In genomic region chr9:47608441-47608840, GRCm38 (mm10) we compare ENCODE assay signal across 19 mouse cellular contexts.
DNase-seq lines count a peak whose midpoint lies in the region; ATAC-seq and TF ChIP-seq lines count a peak whose summit lies in the region.
"Had no signal": no experiment of that assay in that cellular context is flagged by ENCODE, and none has a peak within 500 bp of the region (broad histone marks: within the 10 kb centered on the region; RNA-seq: fewer than 3 reads in every experiment).

No protein-coding gene starts in this region.

- 81% methylated on average over 7 of the region's 7 CpGs for WGBS in forebrain, postnatal 0 days
- 80% methylated on average over 7 of the region's 7 CpGs for WGBS in forebrain, embryonic 16.5 days
- 48% methylated on average over 7 of the region's 7 CpGs for WGBS in lung, embryonic 15.5 days
- 61% methylated on average over 7 of the region's 7 CpGs for WGBS in stomach, embryonic 16.5 days

- no peaks in the 10 kb centered on the region for H3K9me3 ChIP-seq in forebrain, postnatal 0 days (ENCODE audit: low read length)
- no peaks in the 10 kb centered on the region for H3K9me3 ChIP-seq in forebrain, embryonic 16.5 days (ENCODE audit: control insufficient read depth, low read length)
- no peaks in the 10 kb centered on the region for H3K9me3 ChIP-seq in lung, embryonic 15.5 days
- no peaks in the 10 kb centered on the region for H3K9me3 ChIP-seq in stomach, embryonic 16.5 days (replicated peaks; ENCODE audit: control insufficient read depth, low read length)
- H3K9me3 ChIP-seq: embryonic facial prominence, embryonic 12.5 days; forebrain, embryonic 15.5 days; heart, embryonic 15.5 days had no signal

- H3K27me3 ChIP-seq in forebrain, postnatal 0 days (ENCODE audit: insufficient read depth, low read length) = no peaks in the 10 kb centered on the region
- H3K27me3 ChIP-seq in forebrain, embryonic 16.5 days (replicated peaks; ENCODE audit: control insufficient read depth, insufficient read depth, low read length) = no peaks in the 10 kb centered on the region
- no peaks in the 10 kb centered on the region for H3K27me3 ChIP-seq in lung, embryonic 15.5 days
- no peaks in the 10 kb centered on the region for H3K27me3 ChIP-seq in stomach, embryonic 16.5 days (ENCODE audit: control insufficient read depth, insufficient read depth, low read length)
- H3K27me3 ChIP-seq: embryonic facial prominence, embryonic 12.5 days; forebrain, embryonic 15.5 days; heart, embryonic 15.5 days; Patski had no signal

- no peak overlapping the region for H3K4me3 ChIP-seq in forebrain, postnatal 0 days (ENCODE audit: low read depth, low read length)
- no peak overlapping the region for H3K4me3 ChIP-seq in forebrain, embryonic 16.5 days (replicated peaks; ENCODE audit: low read length)
- no peak overlapping the region for H3K4me3 ChIP-seq in lung, embryonic 15.5 days
- no peak overlapping the region for H3K4me3 ChIP-seq in stomach, embryonic 16.5 days (replicated peaks; ENCODE audit: low read length)
- H3K4me3 ChIP-seq: embryonic facial prominence, embryonic 12.5 days; forebrain, embryonic 15.5 days; heart, adult 2 months; heart, embryonic 15.5 days had no signal

- TF ChIP-seq CTCF in forebrain, postnatal 0 days (IDR thresholded peaks at IDR 0.05; ENCODE audit: low read depth) = no peak

- no peaks in the 10 kb centered on the region for H3K36me3 ChIP-seq in forebrain, postnatal 0 days (ENCODE audit: insufficient read depth)
- H3K36me3 ChIP-seq in forebrain, embryonic 16.5 days (ENCODE audit: control insufficient read depth, insufficient read depth) = no peaks in the 10 kb centered on the region
- H3K36me3 ChIP-seq in lung, embryonic 15.5 days = no peaks in the 10 kb centered on the region
- H3K36me3 ChIP-seq in stomach, embryonic 16.5 days (ENCODE audit: control insufficient read depth, insufficient read depth, low read length) = no peaks in the 10 kb centered on the region
- H3K36me3 ChIP-seq: embryonic facial prominence, embryonic 12.5 days; forebrain, embryonic 15.5 days; heart, embryonic 15.5 days had no signal

- H3K9ac ChIP-seq in forebrain, postnatal 0 days = no peak overlapping the region
- no peak overlapping the region for H3K9ac ChIP-seq in forebrain, embryonic 16.5 days (replicated peaks; ENCODE audit: low read depth, low read length)
- H3K9ac ChIP-seq in lung, embryonic 15.5 days = no peak overlapping the region
- no peak overlapping the region for H3K9ac ChIP-seq in stomach, embryonic 16.5 days (ENCODE audit: low read length)
- H3K9ac ChIP-seq: embryonic facial prominence, embryonic 12.5 days; forebrain, embryonic 15.5 days; heart, embryonic 15.5 days had no signal

- H3K4me1 ChIP-seq in forebrain, postnatal 0 days (ENCODE audit: insufficient read depth) = peaks cover 24% of the 10 kb centered on the region
- H3K4me1 ChIP-seq in forebrain, embryonic 16.5 days (replicated peaks; ENCODE audit: control insufficient read depth, insufficient read depth, low read length) = peaks cover 46% of the 10 kb centered on the region
- H3K4me1 ChIP-seq in lung, embryonic 15.5 days = peaks cover 18% of the 10 kb centered on the region
- no peaks in the 10 kb centered on the region for H3K4me1 ChIP-seq in stomach, embryonic 16.5 days (ENCODE audit: control insufficient read depth, insufficient read depth, low read length)

- no peak for ATAC-seq in forebrain, postnatal 0 days
- ATAC-seq in forebrain, embryonic 16.5 days = no peak
- ATAC-seq in lung, embryonic 15.5 days (ENCODE audit: borderline replicate concordance, extremely low read depth, low FRiP score, low TSS enrichment) = peak; percentile 57; the same call in 1 of the 2 replicates
- peak; percentile 56; the same call in 1 of the 2 replicates for ATAC-seq in stomach, embryonic 16.5 days (ENCODE audit: insufficient read depth, low FRiP score)
- ATAC-seq in inflammation-experienced regulatory T-cells, adult 6 months = no peak
- ATAC-seq: activated CD4-positive, CD25-positive, alpha-beta regulatory T cell, adult 4 months; forebrain, embryonic 15.5 days; Patski had no signal

- H3K4me2 ChIP-seq in forebrain, postnatal 0 days (ENCODE audit: low read depth) = no peak overlapping the region
- no peak overlapping the region for H3K4me2 ChIP-seq in forebrain, embryonic 16.5 days (ENCODE audit: low read length)
- no peak overlapping the region for H3K4me2 ChIP-seq in lung, embryonic 15.5 days
- no peak overlapping the region for H3K4me2 ChIP-seq in stomach, embryonic 16.5 days (ENCODE audit: low read depth, low read length)
- H3K4me2 ChIP-seq: embryonic facial prominence, embryonic 12.5 days; forebrain, embryonic 15.5 days; heart, embryonic 11.5 days; heart, embryonic 15.5 days had no signal

- H3K27ac ChIP-seq in forebrain, postnatal 0 days (ENCODE audit: low read depth, low read length) = 0 out of 2 replicates have a peak overlapping the region, but pooled peaks have one; percentile 37
- H3K27ac ChIP-seq in forebrain, embryonic 16.5 days (ENCODE audit: low read length) = no peak overlapping the region
- H3K27ac ChIP-seq in lung, embryonic 15.5 days = peak overlapping the region; percentile 31; the same call in 1 of the 2 replicates
- 0 out of 2 replicates have a peak overlapping the region, but pooled peaks have one; percentile 6 for H3K27ac ChIP-seq in stomach, embryonic 16.5 days (ENCODE audit: low read length)
- H3K27ac ChIP-seq: embryonic facial prominence, embryonic 12.5 days; heart, adult 2 months; heart, embryonic 15.5 days had no signal

- no peak for DNase-seq in forebrain, postnatal 0 days
- DNase-seq in lung, postnatal 10 days = no peak
- DNase-seq in 3T3-L1 (ENCODE audit: low read depth, low spot score) = peak; percentile 4
- DNase-seq: adrenal gland, postnatal 14 days; cerebellum, adult 11-12 months; cerebellum, adult 9-10 months; cerebellum, postnatal 25 days; gastrocnemius, postnatal 14 days; heart, adult 2 months had no signal

Comparison
In these comparisons a context has a peak if more than half of its experiments do, and no peak if none do; other contexts are left out.
1. ATAC-seq: peak in lung, embryonic 15.5 days (single experiment) and stomach, embryonic 16.5 days (single experiment); none in forebrain, postnatal 0 days (single experiment), forebrain, embryonic 16.5 days (single experiment) and inflammation-experienced regulatory T-cells, adult 6 months (single experiment).